Mouse (Mus musculus) forebrain, embryonic 11.5 days (tissue): ENCODE results near the gene Timmdc1. TPM values are rescaled to one million over a fixed set of nuclear protein-coding genes. Genes with fewer than 3 reads are reported as not detected.

Experiments
- ATAC-seq: fragments of 200-750 bp; cut with Nextera tagmentation; replicated peaks from 2 replicates; pipeline ENCODE4 v1.8.0; 2017; ENCODE audit warnings: moderate TSS enrichment; ENCODE audit not compliant: low FRiP score
- DNase-seq: peaks from one replicate; pipeline ENCODE4 v3.0.0-alpha.2; 2017; ENCODE audit warnings: low spot score
- H3K27ac ChIP-seq: fragments of 300-500 bp; sonication (generic); 2 replicates; pipeline ENCODE4 v1.5.1; 2014; ENCODE audit warnings: low read depth, low read length
- H3K27me3 ChIP-seq: fragments of 300-500 bp; sonication (generic); 2 replicates; pipeline ENCODE4 v1.6.1; 2014; ENCODE audit warnings: mild to moderate bottlenecking, low read length, mixed read lengths; ENCODE audit not compliant: control insufficient read depth, insufficient read depth
- H3K36me3 ChIP-seq: fragments of 300-500 bp; sonication (generic); 2 replicates; pipeline ENCODE4 v1.6.1; 2014; ENCODE audit warnings: mild to moderate bottlenecking, low read length, moderate library complexity, mixed read lengths; ENCODE audit not compliant: control insufficient read depth, insufficient read depth
- H3K4me1 ChIP-seq: fragments of 300-500 bp; sonication (generic); replicated peaks from 2 replicates; pipeline ENCODE4 v1.6.1; 2014; ENCODE audit warnings: low read length, mixed read lengths; ENCODE audit not compliant: control insufficient read depth, insufficient read depth
- H3K4me2 ChIP-seq: fragments of 300-500 bp; sonication (generic); 2 replicates; pipeline ENCODE4 v1.6.1; 2014; ENCODE audit warnings: low read depth, mild to moderate bottlenecking, low read length, moderate library complexity, mixed read lengths; ENCODE audit not compliant: severe bottlenecking
- H3K4me3 ChIP-seq: fragments of 300-500 bp; sonication (generic); 2 replicates; pipeline ENCODE4 v1.5.1; 2014; ENCODE audit warnings: low read depth, low read length
- H3K9ac ChIP-seq: fragments of 300-500 bp; sonication (generic); 2 replicates; pipeline ENCODE4 v1.6.1; 2014; ENCODE audit warnings: low read length
- H3K9me3 ChIP-seq: fragments of 300-500 bp; sonication (generic); 2 replicates; pipeline ENCODE4 v1.6.1; 2016; ENCODE audit warnings: low read length, mixed read lengths; ENCODE audit not compliant: control insufficient read depth
- WGBS: fragments of 180-500 bp; shearing (Covaris S2); extraction: QIAGEN DNeasy Blood & Tissue Kit; methylation state at CpG from one replicate; pipeline ENCODE4 v1.1.7; 2014; 5-methylcytosine and 5-hydroxymethylcytosine counted together
- polyA plus RNA-seq: library from polyadenylated mRNA; unstranded; fragments of >200 nt; fragmentation: Nextera tagmentation; extraction: Ambion mirVana; gene quantifications from 2 replicates; pipeline ENCODE4 v1.2.1, GENCODE M21; 2014

Timmdc1 gene
- polyA plus RNA-seq, 1 experiment from 2014 or later: 31.3 TPM

- H3K9ac ChIP-seq: no peak overlapping the region
- WGBS: 70% methylated on average over 4 of the region's 4 CpGs
- H3K4me2 ChIP-seq: no peak overlapping the region
- no peaks in the 10 kb centered on the region for H3K4me1 ChIP-seq
- H3K9me3 ChIP-seq: no peaks in the 10 kb centered on the region
- ATAC-seq (peak; percentile 76), DNase-seq (peak; percentile 79)
- H3K36me3 ChIP-seq: no peaks in the 10 kb centered on the region; the same call in none of the 2 replicates
- H3K27me3 ChIP-seq: no peaks in the 10 kb centered on the region
- H3K4me3 ChIP-seq: no peak overlapping the region
- H3K27ac ChIP-seq: no peak overlapping the region
Measured at GRCm38 (mm10) chr16:38506041-38506634, 16.3 kb downstream of the Timmdc1 start.

GRCm38 (mm10) chr16:38503528-38503927 is 18.9 kb downstream of the Timmdc1 start:
- ATAC-seq (no peak), DNase-seq (no peak)
- Histone ChIP-seq H3K36me3 (no peaks in the 10 kb centered on the region; the same call in none of the 2 replicates), H3K27ac (no peak overlapping the region), H3K4me3 (no peak overlapping the region), H3K9ac (no peak overlapping the region), H3K27me3 (no peaks in the 10 kb centered on the region), H3K4me2 (no peak overlapping the region), H3K9me3 (no peaks in the 10 kb centered on the region), H3K4me1 (no peaks in the 10 kb centered on the region)
- 91% methylated on average over 4 of the region's 4 CpGs for WGBS

- H3K4me1 ChIP-seq: no peaks in the 10 kb centered on the region
- no peak overlapping the region for H3K27ac ChIP-seq
- ATAC-seq: no peak
- no peaks in the 10 kb centered on the region for H3K9me3 ChIP-seq
- H3K4me3 ChIP-seq: no peak overlapping the region
- no peak for DNase-seq
- no peaks in the 10 kb centered on the region for H3K27me3 ChIP-seq
- no peaks in the 10 kb centered on the region; the same call in none of the 2 replicates for H3K36me3 ChIP-seq
- H3K4me2 ChIP-seq: no peak overlapping the region
- WGBS: 92% methylated on average over 10 of the region's 10 CpGs
- H3K9ac ChIP-seq: no peak overlapping the region
Measured at GRCm38 (mm10) chr16:38502469-38502868, 20.0 kb downstream of the Timmdc1 start.

- Histone ChIP-seq H3K27me3 (no peaks in the 10 kb centered on the region), H3K4me3 (no peak overlapping the region), H3K27ac (no peak overlapping the region), H3K9me3 (no peaks in the 10 kb centered on the region), H3K36me3 (no peaks in the 10 kb centered on the region; the same call in none of the 2 replicates), H3K9ac (no peak overlapping the region), H3K4me2 (no peak overlapping the region), H3K4me1 (no peaks in the 10 kb centered on the region)
- DNase-seq (no peak), ATAC-seq (no peak)
- 81% methylated on average over 7 of the region's 7 CpGs for WGBS
Measured at GRCm38 (mm10) chr16:38496604-38497140, 25.8 kb downstream of the Timmdc1 start.

- no peak overlapping the region for H3K4me3 ChIP-seq
- ATAC-seq (no peak), DNase-seq (no peak)
- H3K36me3 ChIP-seq: no peaks in the 10 kb centered on the region
- 91% methylated on average over 10 of the region's 10 CpGs for WGBS
- no peak overlapping the region for H3K9ac ChIP-seq
- no peaks in the 10 kb centered on the region for H3K27me3 ChIP-seq
- no peaks in the 10 kb centered on the region for H3K9me3 ChIP-seq
- no peaks in the 10 kb centered on the region for H3K4me1 ChIP-seq
- H3K4me2 ChIP-seq: no peak overlapping the region
- H3K27ac ChIP-seq: no peak overlapping the region
Measured at GRCm38 (mm10) chr16:38493890-38494289, 28.6 kb downstream of the Timmdc1 start.

- Histone ChIP-seq H3K4me2 (no peak overlapping the region), H3K9ac (no peak overlapping the region), H3K27me3 (no peaks in the 10 kb centered on the region), H3K36me3 (no peaks in the 10 kb centered on the region), H3K4me3 (no peak overlapping the region), H3K27ac (no peak overlapping the region), H3K9me3 (no peaks in the 10 kb centered on the region), H3K4me1 (no peaks in the 10 kb centered on the region)
- ATAC-seq (no peak), DNase-seq (no peak)
- WGBS: 82% methylated on average over 3 of the region's 3 CpGs
Measured at GRCm38 (mm10) chr16:38492551-38492950, 29.9 kb downstream of the Timmdc1 start.

- Histone ChIP-seq H3K4me2 (peak overlapping the region; percentile 43), H3K27me3 (peaks cover 4% of the 10 kb centered on the region; the same call in 1 of the 2 replicates), H3K4me3 (peak overlapping the region; percentile 22), H3K9me3 (no peaks in the 10 kb centered on the region), H3K36me3 (no peaks in the 10 kb centered on the region), H3K4me1 (no peaks in the 10 kb centered on the region), H3K27ac (no peak overlapping the region), H3K9ac (no peak overlapping the region)
- WGBS: 41% methylated on average over 42 of the region's 42 CpGs
- DNase-seq (peak; percentile 55), ATAC-seq (peak; percentile 27; the same call in 1 of the 2 replicates)
Measured at GRCm38 (mm10) chr16:38483582-38484309, 38.7 kb downstream of the Timmdc1 start.

- Histone ChIP-seq H3K4me2 (peak overlapping the region; percentile 43), H3K9ac (no peak overlapping the region), H3K4me3 (peak overlapping the region; percentile 22), H3K9me3 (no peaks in the 10 kb centered on the region), H3K27ac (no peak overlapping the region), H3K36me3 (no peaks in the 10 kb centered on the region), H3K4me1 (no peaks in the 10 kb centered on the region), H3K27me3 (peaks cover 4% of the 10 kb centered on the region; the same call in 1 of the 2 replicates)
- peak; percentile 57 for DNase-seq
- 0 out of 2 replicates have a peak, but pooled peaks have one; percentile 21 for ATAC-seq
- WGBS: 22% methylated on average over 32 of the region's 32 CpGs
Measured at GRCm38 (mm10) chr16:38482780-38483562, 39.5 kb downstream of the Timmdc1 start.
